Comparison of ENCODE assay signal across 1 mouse cellular context in genomic region chr3:35932735-35933404, GRCm38 (mm10).
TF ChIP-seq lines count a peak whose summit lies in the region.

No protein-coding gene starts in this region.

TF ChIP-seq in CH12.LX, 34 proteins besides CTCF, POLR2A, EP300 and RAD21 (continued from another document):
- no peak for TF ChIP-seq ZKSCAN1 (IDR thresholded peaks at IDR 0.05; ENCODE audit: borderline replicate concordance, low read depth, low read length)
- TF ChIP-seq ZC3H11A (IDR thresholded peaks at IDR 0.05; ENCODE audit: low read depth, low read length) = no peak
- TF ChIP-seq PAX5 (IDR thresholded peaks at IDR 0.05; ENCODE audit: low read length) = no peak
